Mouse (Mus musculus) cerebellum, postnatal 4 days (tissue): ENCODE results near the gene Stard9.
"Not testable (repeated sequence)": the region's sequence is repeated elsewhere in the genome, so short reads cannot be mapped to it uniquely, and the experiment has no call there.

Experiments
- DNase-seq, 2 experiments: peaks; one replicate each; pipeline ENCODE4 v3.0.0; 2022; ENCODE audit warnings: low spot score in 2 of 2, mixed read lengths in 1 of 2

The Stard9 gene

DNA sequence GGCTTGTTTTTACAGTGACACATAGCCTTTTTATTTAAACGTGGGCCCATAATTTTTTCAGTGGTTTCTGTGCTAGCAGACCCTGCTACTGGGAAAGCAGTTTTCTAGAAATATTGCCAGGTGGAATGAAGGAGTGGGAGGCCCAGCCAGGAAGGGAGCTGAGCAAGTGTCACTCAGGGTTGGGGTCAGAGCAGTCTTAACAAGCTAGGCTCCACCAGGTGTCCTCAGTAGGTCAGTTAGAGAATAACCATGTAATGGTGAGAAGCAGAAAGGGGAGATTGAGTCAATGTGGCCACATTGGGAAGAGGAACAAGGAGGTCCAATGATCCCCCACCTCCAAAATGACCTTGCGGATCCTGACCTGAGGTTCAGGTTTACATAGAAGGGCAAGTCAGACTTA lies 25.8 kb downstream of the Stard9 start:
- no peak for DNase-seq

DNA sequence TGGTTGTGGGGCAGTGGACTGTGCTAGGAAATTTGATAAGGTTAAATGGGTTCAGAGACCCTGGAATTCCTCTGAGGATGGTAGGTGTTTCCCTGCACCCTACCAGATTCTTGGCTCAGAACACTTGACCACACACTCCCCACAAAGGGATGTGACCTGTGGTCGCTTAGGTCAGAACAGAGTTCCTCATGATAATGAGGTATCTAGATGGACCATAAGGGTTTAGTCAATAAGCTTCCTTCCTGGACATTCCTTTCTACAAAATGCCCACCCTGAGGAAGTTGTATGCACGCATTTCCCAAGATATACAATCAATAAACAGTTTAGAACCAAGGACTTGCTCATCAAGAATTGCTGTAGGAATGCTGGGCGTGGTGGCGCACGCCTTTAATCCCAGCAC lies 27.0 kb downstream of the Stard9 start:
- no peak for DNase-seq

DNA sequence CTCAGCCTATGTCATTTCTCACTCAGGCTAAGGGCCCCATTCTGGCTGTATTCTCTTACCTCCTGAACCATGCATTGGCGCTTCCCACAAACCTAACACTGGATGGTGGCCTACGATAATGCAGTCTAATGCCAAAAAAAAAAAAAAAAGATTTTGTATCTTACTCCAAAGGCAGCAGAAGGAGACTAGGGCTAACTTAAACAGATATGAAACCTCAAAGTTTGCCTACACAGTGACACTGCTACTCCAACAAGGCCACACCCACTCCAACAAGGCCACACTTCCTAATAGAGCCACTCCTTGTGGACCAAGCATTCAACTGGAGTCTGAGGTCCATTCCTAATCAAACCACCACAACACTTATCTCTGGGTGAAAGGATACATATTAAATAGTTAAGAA lies 27.8 kb downstream of the Stard9 start:
- DNase-seq, result no peak

DNA sequence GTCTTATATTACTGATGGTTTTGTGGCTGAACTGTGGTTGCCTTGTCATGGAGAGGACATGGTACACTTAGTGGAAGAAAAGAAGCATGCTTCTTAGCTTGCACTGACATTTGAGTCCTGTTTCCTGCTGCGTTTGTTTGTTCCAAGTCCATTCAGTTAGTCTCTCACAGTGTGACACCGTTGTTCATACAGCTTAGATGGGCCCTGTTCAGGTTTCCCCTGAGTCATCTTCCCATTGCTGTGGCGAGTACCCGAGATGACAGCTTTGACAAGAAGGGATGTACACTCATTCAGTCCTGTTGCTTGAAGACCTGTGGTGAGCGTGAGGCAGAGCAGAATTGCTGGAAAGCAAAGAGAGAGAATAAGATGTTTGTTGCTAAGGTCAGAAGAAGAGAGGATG lies 29.6 kb downstream of the Stard9 start:
- DNase-seq, result no peak

DNA sequence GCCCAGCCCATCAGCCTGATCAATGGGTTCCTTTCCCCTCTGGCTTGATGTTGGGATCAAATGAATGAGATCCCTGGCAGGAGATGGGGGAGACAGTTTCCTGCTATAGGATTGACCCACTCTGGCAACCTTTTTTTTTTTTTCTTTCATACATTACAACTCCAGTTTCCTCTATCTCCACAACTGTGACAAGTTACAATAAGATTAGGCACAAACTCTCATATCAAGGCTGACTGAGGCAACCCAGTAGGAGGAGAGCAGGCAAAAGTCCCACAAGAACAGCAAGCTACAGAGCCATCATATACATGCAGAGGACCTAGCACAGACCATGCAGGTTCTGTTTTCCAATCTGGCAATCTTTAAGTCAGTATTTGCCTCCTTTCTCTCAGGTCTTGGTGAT lies 30.4 kb downstream of the Stard9 start:
- no peak for DNase-seq

DNA sequence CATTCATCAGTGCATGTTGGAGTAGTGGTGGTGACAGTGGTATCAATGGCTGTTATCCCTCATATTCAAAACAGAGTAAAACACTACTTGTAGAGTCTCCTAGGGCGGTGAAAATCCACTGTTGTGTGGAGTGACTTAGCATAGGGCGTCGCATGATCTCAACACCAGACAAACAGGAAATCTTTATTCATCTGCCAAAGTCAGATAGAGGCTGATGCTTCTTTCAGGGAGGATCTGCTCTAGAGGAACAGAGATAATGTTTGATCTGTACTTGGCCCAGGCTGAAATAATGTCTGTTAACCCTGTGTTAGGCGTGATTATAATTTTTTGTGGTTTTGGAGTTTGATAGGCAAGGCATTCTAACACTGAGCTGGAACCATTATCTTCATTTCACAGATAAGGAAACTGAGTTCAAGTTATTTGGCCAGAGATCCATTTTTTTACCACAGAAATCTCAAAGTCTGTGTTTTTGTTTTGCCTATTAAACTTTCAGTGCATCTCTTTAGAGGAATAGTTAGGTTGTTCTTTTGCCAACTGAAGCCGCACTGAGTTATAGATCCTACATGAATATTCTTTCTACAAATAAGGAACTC lies 31.7 kb downstream of the Stard9 start:
- no peak for DNase-seq

DNA sequence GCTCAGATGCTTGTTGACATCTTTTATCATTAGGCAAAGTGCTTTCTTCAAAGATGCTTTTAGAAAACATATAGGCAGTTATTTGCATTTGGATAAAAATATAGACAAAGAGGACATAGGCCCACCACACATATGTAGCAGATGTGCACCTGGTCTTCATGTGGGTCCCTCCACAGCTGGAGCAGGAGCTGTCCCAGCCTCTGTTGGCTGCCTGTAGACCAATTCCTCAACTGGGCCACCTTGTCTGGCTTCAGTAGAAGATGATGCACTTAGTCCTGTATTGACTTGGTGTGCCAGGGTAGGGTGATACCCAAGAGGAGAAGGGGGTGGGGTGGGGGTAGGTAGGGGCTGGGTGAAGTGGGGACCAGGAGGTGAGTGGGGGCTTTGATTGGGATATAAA lies 33.8 kb downstream of the Stard9 start:
- DNase-seq, result no peak

DNA sequence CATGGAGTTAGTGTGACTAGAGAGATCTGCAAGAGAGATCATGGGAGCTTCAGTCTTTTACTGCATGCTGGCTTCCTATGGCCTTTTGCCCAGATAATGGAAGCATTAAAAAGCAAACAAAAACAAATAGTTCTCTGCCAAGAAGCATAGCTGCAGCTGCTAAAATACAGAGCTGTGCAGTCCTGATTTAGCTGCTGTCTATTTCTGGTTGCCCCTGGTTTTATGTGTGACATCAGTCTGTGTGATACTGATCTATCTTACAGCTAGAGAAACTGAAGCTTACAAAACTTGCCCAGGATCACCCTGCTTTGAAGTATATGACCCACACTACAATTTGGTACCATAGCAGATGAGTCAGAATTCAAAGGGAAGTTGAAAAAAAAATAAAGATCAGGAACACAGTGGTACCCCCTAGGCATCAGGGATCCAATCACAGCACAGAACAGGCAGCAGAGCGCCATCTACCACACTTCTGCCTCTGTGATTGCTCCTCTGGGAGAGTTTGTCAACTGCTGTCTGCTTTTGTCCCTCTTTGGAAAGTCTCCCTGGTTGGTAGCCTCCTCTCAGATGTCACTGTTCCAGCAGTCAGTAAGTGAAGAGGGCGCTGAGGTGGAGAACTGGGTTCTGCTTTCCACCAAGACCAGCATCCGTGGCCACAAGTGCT lies 34.7 kb downstream of the Stard9 start:
- DNase-seq, result no peak

DNA sequence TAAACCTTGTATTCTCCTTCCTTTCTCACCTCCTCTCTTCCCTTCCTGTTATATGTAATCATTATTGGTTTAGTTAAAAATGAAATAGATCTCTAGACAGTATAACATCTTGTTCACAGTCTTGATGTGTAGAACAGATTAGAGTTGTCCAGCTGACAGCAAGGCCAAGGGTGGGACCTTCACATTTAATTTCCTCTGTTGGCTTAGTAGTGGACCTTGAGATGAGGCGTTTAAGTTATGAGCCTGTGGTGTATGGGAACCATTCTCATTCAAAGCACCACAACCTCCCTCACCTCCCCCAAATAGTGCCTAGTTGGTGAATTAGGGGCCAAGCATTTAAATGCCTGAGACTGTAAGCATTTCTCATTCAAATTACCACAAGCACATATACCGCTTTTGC lies 38.5 kb downstream of the Stard9 start:
- DNase-seq, result no peak

DNA sequence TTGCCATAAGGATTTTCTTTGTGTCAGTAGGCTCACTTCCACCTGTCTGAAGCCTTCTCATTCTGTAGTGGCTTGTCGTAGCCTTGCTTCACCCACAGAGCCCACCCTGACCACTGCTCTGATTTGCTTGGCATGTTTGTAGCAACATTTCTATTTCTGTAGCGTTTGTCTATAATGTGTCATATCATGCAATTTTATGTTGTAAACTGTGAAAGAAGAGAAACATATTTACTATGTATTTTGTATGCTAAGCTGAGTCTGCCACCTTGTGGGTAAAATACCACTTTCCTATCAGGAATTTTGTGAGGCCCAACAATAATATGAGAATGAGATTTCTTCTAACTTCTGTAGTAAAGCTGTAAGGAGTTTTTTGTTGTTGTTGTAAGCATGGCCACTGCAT lies 41.3 kb downstream of the Stard9 start:
- no peak for DNase-seq

DNA sequence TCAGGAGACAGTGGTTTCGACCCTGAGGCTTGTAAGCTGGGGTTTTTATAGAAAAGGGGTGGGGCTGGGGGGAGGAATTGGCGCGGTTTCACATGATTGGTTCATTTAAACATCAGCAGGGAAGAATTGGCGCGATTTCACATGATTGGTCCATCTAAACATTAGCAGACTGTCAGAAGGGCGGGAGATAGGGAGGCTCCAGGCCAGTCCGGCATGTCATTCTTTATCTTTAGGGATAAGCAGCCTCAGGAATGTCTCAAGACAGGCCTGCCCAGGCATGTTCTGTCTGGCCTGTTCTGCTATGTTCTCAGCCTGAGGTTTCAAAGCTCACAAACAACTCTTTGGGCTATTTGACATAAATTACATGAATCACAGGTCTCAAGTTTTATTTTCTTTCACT lies 52.2 kb downstream of the Stard9 start:
- DNase-seq, result not testable (repeated sequence)

DNA sequence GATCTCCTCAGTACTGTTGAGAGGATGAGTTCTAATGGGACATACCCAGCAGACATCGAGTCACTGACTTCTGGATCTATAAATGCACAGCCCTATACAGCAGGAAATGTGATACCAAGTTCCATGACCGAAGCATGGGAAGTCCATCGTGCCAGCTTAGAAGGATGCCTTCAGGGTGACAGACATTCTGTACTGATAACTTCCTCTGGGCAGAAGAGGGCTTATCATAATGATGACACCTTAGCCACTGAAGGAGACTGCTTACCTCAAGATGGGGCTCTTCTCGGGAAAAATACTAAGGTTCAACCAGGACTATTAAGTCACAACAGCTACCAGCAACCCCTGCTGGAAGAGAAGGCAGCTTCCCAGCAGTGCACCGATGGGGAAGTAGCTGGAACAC lies 68.8 kb downstream of the Stard9 start:
- no peak for DNase-seq

DNA sequence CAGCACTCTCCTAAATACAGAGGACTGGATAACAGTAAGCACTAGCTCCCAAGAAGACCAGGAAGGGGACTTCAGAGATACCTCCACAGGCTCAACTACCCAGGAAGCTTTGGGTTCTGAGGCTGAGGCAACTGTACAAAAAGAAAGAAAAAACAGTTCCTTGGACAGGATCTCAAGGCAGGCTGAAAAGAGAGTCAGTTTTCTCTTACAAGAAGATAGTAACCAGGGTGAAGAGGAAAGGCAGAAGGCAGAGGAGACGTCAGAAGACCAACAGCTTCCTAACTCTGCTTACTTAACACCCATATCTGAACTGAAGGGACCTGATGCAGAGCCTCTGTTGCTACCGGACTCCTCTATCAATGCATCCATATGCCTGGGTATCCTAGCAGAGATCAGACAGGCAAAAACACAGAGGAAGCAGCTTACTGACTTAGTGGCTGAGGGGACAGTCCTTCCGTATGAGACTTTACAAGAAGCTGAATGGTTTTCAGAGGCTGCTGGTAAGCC lies 71.5 kb downstream of the Stard9 start:
- DNase-seq, result no peak

DNA sequence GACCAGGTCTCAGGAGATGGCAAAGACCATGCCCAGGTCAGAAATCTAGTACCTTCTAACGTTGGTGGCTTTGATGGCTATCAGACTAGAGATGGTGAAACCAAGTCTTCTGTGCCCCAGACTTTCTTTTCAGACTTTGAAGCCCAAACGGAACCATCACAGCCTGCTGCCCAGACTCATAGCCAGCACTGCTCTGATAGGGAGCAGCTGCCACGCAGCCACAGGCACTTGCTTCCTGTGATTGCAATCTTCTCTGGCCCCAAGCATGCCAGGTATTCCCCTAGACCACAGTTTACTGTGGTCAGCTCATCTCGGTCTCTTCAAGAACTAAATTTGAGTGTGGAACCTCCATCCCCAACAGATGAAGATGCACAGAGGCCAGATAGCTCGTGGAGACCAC lies 73.8 kb downstream of the Stard9 start:
- no peak for DNase-seq

DNA sequence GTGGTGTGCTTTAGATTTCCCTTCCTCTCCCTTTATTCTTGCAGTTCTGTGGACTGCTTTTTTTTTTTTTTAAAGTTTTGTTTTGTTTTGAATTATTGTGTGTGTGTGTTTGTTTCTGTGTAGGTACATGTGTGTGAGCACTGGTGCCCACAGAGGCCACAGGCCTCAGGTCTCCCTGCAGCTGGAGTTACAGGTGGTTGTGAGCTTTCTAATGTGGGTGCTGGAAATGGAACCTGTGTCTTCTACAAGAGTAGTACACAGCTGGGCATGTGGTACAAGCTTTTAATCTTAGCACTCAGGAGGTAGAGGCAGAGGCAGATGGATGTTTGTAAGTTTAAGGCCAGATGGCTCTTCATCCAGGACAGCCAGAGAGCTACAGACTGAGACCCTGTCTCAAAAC lies 78.1 kb downstream of the Stard9 start:
- no peak for DNase-seq

DNA sequence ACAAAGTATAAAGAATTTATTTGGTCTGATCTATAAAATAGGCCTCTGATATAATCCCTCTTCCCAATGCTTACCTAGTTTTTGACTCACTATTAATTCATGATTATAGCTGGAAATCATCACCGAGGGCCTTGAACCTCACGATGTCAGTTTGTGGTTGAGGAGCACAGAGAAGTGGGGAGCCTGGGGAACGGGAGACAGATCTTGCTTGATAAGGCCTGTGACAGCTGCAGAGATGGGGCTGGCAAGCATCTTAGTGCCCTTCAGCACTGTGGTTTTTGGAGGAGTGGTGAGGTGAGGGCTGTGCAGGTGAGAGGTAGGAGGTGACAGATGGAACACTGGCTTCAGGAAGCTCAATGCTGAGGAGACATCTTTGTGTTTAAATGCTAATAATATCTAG lies 81.2 kb downstream of the Stard9 start:
- DNase-seq, result no peak

DNA sequence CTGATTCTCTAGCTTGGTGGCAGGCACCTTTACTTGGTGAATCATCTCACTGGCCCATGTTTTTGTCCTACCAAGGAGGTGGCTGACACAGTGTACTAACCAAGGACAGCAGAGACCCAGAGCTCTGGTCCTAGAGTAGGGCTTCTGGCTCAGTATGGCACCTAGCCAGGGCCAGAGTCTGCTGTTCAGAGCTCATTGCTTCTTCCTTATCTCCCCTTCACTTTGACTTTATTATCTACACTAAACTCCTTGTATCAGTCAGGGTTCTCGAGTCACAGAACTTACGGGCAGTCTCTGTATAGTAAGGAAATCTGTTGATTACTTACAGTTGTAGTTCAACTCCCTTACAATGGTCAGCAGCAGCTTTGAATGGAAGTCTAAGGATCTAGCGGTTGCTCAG lies 82.0 kb downstream of the Stard9 start:
- DNase-seq, result no peak

DNA sequence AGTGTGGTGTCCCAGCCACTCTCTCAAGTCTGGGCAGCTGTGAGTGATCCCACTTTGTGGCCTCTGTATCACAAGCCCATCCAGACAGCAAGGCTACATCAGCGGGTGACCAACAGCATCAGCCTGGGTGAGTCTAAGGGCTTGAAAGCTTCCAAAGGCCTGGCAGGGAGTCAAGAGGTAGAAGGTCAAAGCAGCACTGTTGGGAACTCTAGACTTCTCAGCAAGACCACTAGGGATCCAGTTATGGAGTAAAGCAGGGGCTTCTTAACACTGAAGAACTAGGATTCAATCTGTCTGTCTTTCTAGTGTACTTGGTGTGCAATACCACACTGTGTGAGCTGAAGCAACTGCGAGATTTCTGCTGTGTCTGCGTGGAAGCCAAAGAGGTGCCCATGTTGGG lies 84.5 kb downstream of the Stard9 start:
- no peak for DNase-seq

DNA sequence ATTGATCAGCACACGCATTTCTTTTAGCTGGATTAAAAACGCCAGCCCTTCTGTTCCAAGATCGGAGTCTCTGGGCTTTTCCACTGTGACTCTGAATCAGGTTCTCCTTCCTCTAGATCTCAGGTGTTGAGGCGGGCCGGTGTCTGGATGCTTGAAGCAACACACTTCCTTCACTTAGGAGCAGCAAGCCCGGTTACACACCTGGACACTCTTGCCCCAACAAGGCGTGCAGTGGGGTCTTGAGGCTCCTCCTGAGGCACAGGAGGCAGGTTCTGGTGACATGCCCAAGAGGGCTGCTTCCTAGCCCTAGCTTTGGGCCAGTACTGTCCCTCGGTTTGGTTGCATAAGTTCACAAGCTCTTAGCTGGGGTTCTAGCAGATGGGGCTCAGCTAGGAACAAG lies 89.6 kb downstream of the Stard9 start:
- DNase-seq, result no peak

DNA sequence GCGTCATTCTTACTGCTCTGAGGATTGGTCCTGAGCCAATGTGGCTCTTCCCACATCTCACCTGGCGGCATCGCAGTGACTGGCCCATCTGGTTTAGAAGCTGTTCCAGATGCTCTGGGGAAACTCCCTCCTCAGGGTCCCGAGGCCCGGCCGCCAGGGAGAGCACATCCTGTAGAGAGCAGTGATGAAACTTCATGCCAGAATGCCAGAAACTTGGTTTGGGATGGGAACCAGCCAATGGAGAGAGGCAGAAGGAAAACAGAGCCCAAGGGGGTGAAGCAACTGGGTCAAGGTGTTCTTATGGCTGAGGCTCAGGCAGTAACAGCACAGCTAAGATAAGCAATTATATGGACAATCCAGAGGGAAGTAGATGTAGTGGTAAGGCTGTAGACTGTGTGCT lies 91.9 kb downstream of the Stard9 start:
- no peak for DNase-seq

DNA sequence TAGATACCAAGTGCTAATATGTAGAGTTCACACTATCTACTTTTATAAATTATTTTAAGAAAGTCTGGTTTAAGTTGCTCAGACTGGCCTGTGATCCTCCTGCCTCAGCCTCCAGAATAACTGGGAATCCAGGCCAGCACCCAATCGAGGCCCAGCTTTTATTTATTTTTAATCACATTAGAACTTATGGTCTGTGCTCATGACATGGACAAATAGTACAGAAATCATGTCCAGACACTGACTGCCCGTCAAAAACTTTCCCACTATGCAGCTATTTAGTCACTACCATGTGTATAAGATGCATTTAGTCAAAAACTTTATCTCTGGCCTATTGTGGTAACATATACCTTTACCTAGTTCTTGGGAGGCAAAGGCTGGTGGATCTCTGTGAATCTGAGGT lies 93.0 kb downstream of the Stard9 start:
- DNase-seq, result no peak

DNA sequence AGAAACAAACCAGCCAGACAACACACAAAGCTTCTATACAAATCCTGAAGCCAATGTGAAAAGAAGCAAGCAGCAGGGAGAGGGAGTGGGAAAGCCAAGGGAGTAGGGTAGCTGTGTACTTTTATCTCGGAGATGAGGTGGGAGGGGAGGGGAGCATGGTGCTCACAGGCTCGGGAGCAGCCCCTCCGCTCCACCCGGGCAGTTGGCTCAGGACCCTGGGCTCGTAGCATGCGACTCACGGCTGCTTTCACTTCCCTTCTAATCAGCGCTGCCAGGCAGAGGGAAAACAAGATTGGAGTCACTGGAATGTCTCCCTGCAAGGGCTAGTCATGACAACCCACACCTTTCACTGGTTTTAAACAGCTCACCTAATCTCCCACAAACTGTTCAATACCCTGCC lies 93.6 kb downstream of the Stard9 start:
- no peak for DNase-seq

DNA sequence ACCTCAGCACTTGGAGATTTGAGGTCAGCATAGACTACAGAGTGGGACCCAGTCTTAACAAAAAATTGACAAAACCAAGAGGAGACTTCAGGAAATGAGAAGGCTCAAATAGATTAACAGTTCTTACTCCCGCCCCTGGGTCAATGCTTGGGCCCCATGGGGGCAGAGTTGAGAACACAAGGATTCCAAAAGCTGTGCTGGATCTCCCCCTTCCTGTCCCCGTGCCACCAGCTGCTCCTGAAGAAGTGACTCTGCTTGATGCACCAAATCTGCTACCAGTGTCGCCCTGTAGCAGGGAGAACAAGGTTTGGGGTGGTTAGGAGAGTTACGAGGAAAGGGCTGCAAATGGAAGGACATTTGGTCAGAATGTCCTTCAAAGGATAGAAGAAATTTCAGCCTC lies 94.7 kb downstream of the Stard9 start:
- no peak for DNase-seq

DNA sequence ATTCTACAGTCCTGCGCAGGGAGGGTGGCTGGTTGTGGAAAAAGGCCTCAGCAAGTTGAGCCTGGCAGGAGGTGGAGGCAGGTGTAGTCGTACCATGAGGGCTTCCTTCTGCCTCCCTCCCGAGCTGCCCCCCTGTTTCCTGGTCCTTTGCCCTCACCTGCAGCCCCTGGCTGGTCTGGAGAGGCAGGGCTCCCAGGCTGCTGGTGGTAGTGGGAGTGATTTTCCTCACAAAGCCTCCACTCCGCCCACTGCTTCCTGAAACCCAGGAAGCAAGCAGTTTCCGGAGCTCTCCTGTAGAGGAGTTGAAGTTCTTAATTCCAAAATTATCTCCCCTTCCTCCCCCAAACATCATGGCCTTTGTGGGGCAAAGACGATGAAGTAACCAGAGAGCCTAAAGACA lies 95.3 kb downstream of the Stard9 start:
- no peak for DNase-seq
